Mouse (Mus musculus) olfactory bulb, adult 2 months (tissue): ENCODE measurements around the gene Patj. TPM values are rescaled to one million over a fixed set of nuclear protein-coding genes. Genes with fewer than 3 reads are reported as not detected.

ENCODE experiments used
- H3K27ac ChIP-seq: fragments of 200-500 bp; 2 replicates; pipeline ENCODE4 v1.5.1; 2012; ENCODE audit warnings: low read depth, low read length; ENCODE audit not compliant: insufficient read depth
- H3K4me1 ChIP-seq: fragments of 200-500 bp; 2 replicates; pipeline ENCODE4 v1.6.1; 2012; ENCODE audit warnings: low read length; ENCODE audit not compliant: control insufficient read depth, insufficient read depth
- H3K4me3 ChIP-seq: fragments of 200-500 bp; 2 replicates; pipeline ENCODE4 v1.5.1; 2012; ENCODE audit warnings: mild to moderate bottlenecking, low read depth, low read length, moderate library complexity; ENCODE audit not compliant: insufficient read depth
- CTCF ChIP-seq: fragments of 200-500 bp; IDR thresholded peaks from 2 replicates; pipeline ENCODE4 v1.5.1; 2012; ENCODE audit warnings: low read depth, mild to moderate bottlenecking, low read length, moderate library complexity; ENCODE audit not compliant: insufficient read depth
- POLR2A ChIP-seq: fragments of 200-500 bp; IDR thresholded peaks from 2 replicates; pipeline ENCODE4 v1.6.1; 2012; ENCODE audit warnings: mild to moderate bottlenecking, low read depth, low read length, moderate library complexity; ENCODE audit not compliant: insufficient read depth
- WGBS: fragments of 180-500 bp; shearing (Covaris S2); methylation state at CpG from one replicate; pipeline ENCODE4 v1.1.7; 2018; 5-methylcytosine and 5-hydroxymethylcytosine counted together
- polyA plus RNA-seq: library from polyadenylated mRNA; stranded (reverse); fragments of >200 nt; gene quantifications from 2 replicates; pipeline ENCODE4 v1.2.4, GENCODE M21; 2012; ENCODE audit warnings: low replicate concordance; ENCODE audit not compliant: missing spikeins, insufficient read depth, insufficient read length

The Patj gene
- polyA plus RNA-seq, 1 experiment = not detected

DNA sequence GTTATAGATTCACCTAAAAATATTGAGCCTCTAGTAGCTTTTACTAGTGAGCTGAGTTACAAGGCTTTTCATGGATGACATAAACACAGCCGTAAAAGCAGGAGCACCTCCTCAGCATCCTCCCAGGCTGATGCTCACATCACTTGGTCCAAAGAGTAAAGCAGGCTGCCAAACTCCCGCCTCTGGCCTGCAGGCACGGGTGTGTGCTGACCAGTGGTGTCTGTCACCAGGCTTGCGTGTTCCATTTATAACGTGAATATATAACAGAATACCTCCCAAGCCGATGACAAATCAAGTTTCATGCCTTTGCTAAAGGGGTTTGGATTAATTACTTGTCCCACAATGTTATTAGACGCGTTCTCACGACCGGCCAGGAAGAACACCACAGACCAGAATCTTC is 128.9 kb downstream of the Patj start:
- no peaks in the 10 kb centered on the region for H3K4me1 ChIP-seq
- H3K27ac ChIP-seq = no peak overlapping the region
- TF ChIP-seq POLR2A (no peak), CTCF (no peak)
- WGBS = 97% methylated on average over 10 of the region's 10 CpGs
- H3K4me3 ChIP-seq = no peak overlapping the region

DNA sequence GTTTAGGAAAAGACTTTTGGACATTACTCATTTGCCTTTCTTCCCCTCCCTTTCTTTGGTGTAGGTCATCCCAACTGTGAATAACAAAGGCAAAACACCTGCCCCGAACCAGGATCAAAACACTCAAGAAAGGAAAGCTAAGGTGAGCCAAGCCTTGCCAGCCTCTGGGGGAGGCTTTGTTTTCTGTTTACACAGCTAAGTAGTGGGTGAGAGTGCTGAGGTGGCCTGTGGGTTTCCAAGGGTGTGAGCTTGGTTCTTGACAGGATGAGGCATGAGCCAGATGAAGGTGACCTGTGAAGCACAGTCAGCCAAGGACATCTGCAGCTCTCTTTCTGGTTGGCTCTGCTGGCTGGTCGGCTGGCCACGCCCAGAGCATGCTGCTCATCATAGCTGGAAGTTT is 139.9 kb downstream of the Patj start:
- no peak overlapping the region for H3K4me3 ChIP-seq
- no peak for TF ChIP-seq CTCF
- no peak for TF ChIP-seq POLR2A
- H3K4me1 ChIP-seq = no peaks in the 10 kb centered on the region
- 90% methylated on average over 3 of the region's 3 CpGs for WGBS
- H3K27ac ChIP-seq = no peak overlapping the region

DNA sequence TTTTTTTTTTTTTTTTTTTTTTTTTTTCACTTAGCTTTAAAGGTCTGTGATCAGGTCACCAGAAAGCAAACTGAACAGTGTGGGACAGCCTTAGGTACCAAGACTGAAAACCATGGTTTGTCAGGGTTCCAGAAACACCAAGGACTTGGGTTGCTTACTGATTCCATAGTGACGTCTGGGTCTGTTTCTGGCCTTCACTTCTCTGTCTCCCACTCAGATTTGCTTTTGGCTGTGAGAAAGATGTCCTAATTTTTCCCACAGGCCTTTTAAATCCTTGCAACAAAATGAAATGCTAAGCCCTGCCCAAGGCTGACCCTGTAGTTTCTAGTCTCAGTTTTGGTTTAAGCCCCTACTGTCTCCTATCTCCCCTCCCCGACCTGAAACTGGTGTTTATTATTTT is 146.0 kb downstream of the Patj start:
- Histone ChIP-seq H3K4me1 (no peaks in the 10 kb centered on the region), H3K4me3 (no peak overlapping the region), H3K27ac (no peak overlapping the region)
- no peak for TF ChIP-seq CTCF
- TF ChIP-seq POLR2A = no peak
- 85% methylated on average over 2 of the region's 2 CpGs for WGBS

DNA sequence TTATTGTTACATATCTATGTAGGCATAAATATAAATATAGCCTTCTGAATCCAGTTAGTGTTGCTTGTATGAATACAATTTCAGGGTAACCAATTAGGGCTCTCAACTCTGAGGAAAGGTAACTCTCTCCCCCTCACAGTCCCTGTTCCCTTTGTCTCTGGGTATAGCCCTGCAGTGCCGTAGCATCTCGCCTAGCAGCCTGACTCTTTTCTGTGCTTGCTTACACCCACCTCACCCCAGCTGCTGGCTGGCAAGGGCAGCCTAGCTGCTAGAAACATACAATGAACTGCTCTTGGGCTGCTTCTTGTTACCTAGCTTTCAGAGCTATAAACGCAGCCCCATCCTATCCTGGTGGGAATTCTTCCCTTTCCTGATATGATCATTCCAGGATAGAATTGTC is 147.4 kb downstream of the Patj start:
- Histone ChIP-seq H3K27ac (no peak overlapping the region), H3K4me3 (no peak overlapping the region), H3K4me1 (no peaks in the 10 kb centered on the region)
- TF ChIP-seq CTCF (no peak), POLR2A (no peak)
- WGBS = 48% methylated on average over 3 of the region's 3 CpGs

DNA sequence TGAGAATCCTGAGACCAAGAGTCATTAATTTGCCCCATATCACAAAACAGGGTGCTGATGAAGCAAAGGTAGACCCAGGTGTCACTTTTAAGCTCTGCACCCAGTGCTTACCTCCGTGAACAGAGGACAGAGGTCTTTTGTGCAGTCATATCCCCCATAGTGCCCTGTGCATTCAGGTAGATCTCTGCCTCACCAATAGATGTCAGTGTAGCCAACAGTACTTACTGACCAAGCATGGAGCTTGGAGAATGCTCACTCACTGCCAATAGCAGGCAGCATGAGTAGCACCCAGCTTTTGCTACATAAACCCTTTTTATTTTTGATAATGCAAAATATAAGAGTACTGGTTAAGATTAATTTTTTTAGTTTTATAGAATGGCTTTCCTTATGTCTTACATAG is 149.8 kb downstream of the Patj start:
- Histone ChIP-seq H3K27ac (no peak overlapping the region), H3K4me1 (no peaks in the 10 kb centered on the region), H3K4me3 (no peak overlapping the region)
- 47% methylated on average over 1 of the region's 1 CpGs for WGBS
- TF ChIP-seq CTCF = no peak
- TF ChIP-seq POLR2A = no peak

DNA sequence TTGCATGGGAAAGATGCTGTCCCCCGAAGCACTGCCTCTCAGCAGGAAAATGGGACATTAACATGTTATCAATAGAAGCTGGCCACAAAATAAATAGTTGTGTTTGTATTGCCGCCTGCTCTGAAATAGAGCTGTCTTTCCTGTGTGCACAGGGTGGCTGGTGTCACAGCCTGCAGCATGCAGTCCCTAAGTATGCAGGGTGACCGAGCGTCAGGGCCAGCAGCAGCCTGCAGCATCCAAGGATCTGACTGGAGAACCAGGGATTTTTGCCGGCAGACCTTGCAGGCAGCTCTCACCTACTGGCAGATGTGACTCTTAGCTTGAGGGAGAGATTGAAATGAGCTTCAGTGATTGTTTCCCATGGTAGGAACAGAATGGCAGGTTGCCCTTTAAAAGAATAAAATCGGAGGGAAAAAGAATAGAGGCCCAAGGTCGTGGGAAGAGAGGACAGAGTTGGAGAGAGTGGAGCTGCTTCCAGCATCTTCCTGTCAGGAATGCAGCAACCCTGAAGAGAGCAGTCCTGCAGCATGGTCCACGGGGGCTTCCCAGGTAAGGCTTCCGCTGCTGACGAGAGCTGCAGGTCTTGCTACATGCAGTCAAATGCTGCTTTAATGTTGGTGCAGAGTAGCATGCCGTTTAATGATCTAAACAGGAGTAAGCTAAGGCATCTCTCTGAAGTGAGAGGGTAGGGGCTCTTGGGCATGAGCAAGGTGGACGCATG is 151.0 kb downstream of the Patj start:
- WGBS = 66% methylated on average over 12 of the region's 12 CpGs
- H3K4me3 ChIP-seq = peak overlapping the region; percentile 28; the same call in 1 of the 2 replicates
- no peak for TF ChIP-seq POLR2A
- 0 out of 2 replicates have a peak overlapping the region, but pooled peaks have one; percentile 31 for H3K27ac ChIP-seq
- no peaks in the 10 kb centered on the region for H3K4me1 ChIP-seq

DNA sequence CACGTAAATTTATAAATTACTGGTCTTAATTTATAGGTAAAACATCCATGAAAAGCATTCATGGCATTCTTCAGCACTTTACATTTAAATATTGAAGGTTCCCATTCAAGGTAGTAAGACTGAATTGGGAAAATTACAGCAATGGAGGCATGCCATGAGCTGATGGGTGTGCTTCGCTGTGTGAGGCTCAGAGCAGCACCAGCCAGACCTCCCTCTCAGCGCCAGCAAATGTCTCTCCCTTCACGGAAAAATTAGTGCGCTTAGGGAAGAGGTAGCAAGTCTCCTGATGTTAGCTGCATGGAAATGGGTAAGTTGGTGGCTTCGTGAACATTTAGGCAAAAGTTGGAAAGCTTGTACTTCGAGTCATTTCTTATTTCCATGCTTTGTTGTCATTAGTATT is 153.9 kb downstream of the Patj start:
- 74% methylated on average over 7 of the region's 7 CpGs for WGBS
- Histone ChIP-seq H3K27ac (no peak overlapping the region), H3K4me1 (no peaks in the 10 kb centered on the region), H3K4me3 (no peak overlapping the region)
- TF ChIP-seq CTCF (no peak), POLR2A (no peak)

DNA sequence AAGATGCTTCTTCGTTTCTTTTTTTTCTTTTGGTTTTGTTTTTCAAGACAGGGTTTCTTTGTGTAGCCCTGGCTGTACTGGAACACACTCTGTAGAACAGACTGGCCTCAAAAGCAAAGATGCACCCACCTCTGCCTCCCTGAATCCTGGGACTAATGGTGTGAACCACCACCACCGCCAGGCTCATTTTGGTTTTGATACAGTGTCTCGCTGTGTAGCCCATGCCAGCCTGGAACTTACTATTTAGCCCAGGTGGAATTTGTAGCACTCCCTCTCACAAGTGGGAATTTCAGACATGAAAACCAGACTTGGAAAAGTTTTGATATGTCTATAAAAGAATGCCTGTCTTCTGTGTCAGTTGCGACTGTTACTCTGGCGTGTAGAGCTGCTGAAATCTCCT is 154.5 kb downstream of the Patj start:
- no peak overlapping the region for H3K27ac ChIP-seq
- H3K4me1 ChIP-seq = no peaks in the 10 kb centered on the region
- H3K4me3 ChIP-seq = no peak overlapping the region
- TF ChIP-seq CTCF (no peak), POLR2A (no peak)
- WGBS = 88% methylated on average over 5 of the region's 5 CpGs

DNA sequence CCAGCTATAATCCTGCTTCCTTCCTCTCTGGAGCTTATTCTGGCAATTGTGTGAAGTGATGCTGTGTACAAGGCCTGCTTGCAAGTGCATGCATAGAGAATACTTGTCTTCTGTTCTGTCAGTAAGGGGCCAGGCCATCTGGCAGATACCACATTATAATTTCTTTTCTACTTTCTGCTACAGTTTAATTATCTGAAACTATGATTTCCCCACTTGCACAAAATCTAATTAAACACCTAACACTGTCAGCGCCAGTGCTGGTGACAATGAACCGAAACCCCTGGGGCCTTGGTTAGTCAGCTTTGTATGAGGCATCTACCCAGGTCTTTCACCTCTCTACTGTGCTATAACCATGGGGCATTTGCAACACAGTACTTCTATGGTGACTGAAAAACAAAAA is 160.1 kb downstream of the Patj start:
- Histone ChIP-seq H3K27ac (no peak overlapping the region), H3K4me3 (no peak overlapping the region), H3K4me1 (0 out of 2 replicates have a peak, but pooled peaks cover 3% of the 10 kb centered on the region)
- TF ChIP-seq CTCF (no peak), POLR2A (no peak)
- WGBS = 90% methylated on average over 2 of the region's 2 CpGs
